Mouse (Mus musculus) T-helper 2 cell (primary cell): ENCODE results near the gene Arl8a.

Experiments
- in situ Hi-C: fragments of 300-600 bp; cut with MboI, MseI; formaldehyde crosslinking; loops from one replicate; pipeline ENCODE4 v1.15.1; 2025; ENCODE audit warnings: high pct_unique_total_duplicates

Gene Arl8a

GRCm38 (mm10) chr1:135132893-135133369, 13.7 kb upstream of the Arl8a start:
- in situ Hi-C loops: loop anchor here (5.0 to 10.0 kb wide), 2 partner anchors 684 to 1212 kb away; partner anchors contain the start of genes Camsap2 and Lad1

GRCm38 (mm10) chr1:135133678-135134435, 12.8 kb upstream of the Arl8a start:
- in situ Hi-C loops: loop anchor here (5.0 to 10.0 kb wide), 2 partner anchors 683 to 1211 kb away; partner anchors contain the start of genes Camsap2 and Lad1

- in situ Hi-C loops: loop anchor here (10.0 kb wide), 1 partner anchor 1210 kb away; the partner anchor contains the start of gene Camsap2
Observed at GRCm38 (mm10) chr1:135135111-135135787, 11.4 kb upstream of the Arl8a start.

DNA sequence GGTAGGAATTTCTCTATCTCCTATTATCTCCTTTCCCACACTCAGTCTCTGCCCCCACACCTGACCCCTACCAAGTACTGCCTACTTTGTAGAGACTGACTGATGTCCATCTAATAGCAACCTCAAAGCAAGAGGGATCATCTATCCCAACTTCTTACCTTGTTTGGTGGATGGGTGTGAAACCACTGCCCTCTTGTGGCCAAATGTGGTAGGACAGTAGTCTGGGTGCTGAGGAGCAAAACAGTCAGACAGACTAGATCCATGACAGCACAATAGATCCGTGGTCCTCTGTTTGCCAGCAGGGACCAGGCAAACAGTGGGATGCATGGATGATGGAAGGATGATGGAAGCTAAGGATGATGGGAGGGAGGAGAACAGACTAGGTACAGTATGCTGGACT, 10.1 kb upstream of the Arl8a start:
- in situ Hi-C loops: loop anchor here (10.0 kb wide), 1 partner anchor 1208 kb away; the partner anchor contains the start of gene Camsap2

- in situ Hi-C loops: loop anchor here (10.0 kb wide), 1 partner anchor 1205 kb away; the partner anchor contains the start of gene Camsap2
Observed at GRCm38 (mm10) chr1:135139906-135140305, 6.7 kb upstream of the Arl8a start.

DNA sequence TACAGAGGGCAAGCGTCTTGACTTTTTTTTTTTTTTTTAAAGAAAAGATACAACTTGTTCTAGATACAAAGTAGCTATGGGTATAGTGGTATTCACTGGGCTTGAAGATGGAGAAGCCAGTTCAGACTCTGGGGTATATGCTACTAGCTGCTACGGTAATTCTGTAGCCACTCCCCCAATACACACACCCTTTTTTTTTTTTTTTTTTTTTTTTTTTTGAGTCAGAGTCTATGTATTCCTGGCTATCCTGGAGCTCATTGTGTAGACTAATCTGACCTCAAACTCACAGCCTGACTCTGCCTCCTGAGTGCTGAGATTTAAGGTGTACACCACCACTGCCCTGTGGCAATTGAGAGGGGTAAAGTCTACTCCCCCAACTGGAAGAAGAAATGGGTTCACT, 4.2 kb upstream of the Arl8a start:
- in situ Hi-C loops: no loop called here

DNA sequence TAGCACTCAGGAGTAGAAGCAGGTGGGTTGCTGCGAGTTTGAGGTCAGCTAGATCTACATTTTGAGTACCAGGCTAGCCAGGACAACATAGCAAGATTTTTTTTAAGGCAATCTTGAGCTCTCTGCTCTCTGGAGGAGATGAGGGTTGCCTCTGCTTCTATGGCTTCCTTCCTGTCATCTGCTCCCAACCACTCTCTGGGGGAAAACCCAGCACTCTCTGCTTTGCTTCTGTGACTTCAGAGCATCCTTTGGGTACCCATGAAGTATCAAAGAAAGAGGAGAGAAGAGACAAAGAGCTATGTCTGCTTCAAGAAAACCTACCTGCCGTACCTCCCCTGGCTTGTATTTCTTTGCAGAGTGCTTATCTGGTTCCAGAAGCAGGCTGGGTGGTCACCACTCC, 2.7 kb upstream of the Arl8a start:
- in situ Hi-C loops: no loop called here

DNA sequence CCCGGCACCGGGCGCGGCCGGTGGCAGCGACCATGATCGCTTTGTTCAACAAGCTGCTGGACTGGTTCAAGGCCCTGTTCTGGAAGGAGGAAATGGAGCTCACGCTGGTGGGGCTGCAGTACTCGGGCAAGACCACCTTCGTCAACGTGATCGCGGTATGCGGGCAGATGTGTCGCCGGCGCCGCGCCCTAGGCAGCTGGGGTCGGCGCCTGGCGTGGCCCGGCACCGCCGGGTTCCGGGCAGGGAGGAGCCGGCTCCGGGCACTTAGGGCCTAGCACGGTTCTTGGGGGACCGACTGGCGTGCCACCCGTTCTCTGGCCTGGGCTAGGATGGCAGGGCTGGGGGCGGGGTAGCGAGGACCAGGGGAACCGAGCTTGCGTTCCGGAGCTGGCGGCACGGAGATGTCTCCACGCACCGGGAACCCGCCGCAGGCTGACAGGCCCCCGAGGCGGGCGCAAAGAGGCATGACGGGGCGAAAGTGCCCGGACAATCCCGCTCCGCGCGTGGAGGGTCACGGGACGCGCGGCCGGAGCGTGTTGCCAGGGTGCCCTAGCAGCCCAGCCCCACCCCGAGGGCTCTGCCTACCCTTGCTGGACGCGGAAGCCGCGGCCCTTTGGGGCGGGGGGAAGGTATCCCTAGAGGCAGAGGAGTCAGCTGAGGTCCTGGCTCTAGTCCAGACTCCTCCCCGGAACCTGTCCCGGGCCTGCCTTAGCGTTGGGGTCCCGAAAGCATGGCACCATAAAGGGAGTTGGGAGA, 500 bp downstream of the Arl8a start:
- in situ Hi-C loops: no loop called here

- in situ Hi-C loops: no loop called here
Observed at GRCm38 (mm10) chr1:135147702-135148058, 1.1 kb downstream of the Arl8a start.

DNA sequence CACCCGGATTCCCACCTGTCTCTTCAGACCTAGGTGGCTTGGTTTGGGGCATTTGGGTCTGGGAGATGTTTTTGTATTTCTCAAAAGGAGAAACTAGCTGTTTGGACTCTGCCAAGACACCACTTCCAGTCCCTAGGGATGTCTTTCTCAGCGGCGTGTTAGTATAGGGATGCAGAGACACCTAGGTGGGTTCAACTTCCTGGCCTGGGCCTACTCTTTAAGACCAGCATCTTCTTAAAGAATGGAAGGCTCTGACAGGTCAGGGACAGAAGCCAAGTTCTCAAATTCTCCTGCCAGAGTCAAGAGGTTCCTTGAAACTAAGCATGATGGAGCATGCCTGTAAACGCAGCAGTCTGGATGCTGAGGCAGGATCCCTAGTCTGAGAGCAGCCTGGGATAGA, 1.9 kb downstream of the Arl8a start:
- in situ Hi-C loops: no loop called here

DNA sequence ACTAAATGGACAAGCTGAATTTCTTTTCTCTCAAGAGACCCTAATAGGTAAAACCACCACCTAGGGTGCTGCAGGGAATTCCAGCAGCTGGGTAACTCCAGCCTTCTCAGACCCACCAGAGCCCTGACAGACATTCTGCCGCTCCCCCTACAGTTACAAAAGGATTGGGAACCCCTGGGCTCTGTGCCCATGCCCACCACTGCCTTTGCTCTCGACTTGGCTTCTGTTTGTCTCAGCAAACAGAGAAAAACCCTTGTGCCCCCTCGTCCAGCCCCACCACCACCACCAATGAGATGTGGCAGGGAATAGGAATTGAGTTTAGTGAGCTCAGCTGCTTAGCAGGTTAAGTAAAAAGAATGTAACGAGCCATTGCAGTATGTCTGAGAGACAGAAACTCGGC, 2.4 kb downstream of the Arl8a start:
- in situ Hi-C loops: no loop called here

DNA sequence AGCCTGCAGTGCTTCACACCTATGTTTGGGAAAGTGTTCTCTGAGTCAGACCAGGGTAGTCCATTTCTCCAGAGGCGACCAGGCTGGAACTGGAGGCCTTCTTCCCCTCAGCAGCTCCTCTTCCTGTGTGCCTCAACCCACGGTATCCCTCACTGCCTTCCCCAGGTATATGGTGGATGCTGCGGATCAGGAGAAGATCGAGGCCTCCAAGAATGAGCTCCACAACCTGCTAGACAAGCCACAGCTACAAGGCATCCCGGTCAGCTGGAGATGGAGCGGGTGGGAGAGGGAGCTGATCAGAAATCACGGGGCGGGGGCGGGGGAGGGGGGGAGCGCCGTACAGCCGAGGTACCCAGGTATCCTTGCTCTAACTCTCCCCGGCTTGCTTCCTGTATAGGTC, 7.4 kb downstream of the Arl8a start:
- in situ Hi-C loops: no loop called here

DNA sequence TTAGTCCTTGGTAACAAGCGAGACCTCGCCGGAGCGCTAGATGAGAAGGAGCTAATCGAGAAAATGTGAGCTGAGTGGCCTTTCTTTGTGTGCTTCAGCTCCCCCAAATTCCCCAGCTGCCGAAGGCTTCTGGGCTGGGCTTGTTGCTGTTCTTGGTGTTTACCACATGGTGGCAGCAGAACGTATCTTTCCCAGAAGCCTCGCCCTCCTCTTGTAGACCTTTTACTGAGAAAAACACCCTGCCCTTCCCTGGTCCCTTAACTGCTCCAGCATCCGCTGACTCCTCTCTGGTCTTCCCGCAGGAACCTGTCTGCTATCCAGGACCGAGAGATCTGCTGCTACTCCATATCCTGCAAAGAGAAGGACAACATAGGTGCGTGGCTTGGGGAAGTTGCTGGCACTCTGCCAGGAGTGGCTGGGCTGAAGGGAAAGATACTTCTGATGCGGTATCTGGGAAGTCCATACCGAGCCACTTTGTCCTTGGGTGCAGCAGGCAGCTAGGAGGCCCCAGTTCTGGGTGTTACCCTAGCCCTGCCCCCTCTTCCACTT, 7.9 kb downstream of the Arl8a start:
- in situ Hi-C loops: no loop called here

DNA sequence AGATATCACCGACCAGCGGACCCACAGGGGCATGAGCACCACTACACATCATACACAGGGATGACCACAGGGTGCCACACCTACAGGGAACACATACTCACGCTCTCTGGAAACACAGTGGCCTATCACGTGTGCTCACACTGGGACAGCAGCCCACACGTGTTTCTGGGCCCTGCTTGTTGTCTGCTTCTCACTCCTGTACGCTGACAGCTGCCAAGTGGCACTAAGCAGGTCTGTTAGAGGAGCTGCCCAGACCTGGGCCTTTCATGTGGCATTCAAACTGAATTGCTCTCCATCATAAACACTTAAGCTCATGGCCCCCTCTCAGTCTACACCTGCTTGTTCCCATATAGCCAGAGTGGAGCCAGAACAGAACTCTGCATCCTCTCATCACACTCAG, 9.7 kb downstream of the Arl8a start:
- in situ Hi-C loops: no loop called here

DNA sequence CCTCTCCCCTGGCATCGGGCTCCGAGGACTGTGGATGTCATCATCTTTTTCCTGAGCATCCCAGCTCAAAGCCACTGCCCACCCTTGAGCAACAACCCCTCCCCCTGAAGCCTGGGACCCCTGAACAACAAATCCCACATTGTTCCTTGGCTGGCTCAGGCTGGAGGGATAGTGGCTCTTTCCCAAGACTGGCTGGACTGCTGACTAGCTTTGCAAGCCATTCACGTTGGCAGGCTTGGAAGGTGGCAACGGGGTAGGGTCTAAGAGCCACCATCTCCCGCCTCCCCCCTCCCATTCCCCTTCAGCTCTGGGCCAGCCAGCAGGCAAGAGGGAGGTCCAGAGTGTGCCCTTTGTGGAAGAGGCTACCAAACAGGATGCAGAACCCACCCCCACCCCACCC, 12.0 kb downstream of the Arl8a start:
- in situ Hi-C loops: no loop called here

- in situ Hi-C loops: no loop called here
Observed at GRCm38 (mm10) chr1:135159074-135159473, 12.4 kb downstream of the Arl8a start.

GRCm38 (mm10) chr1:135159556-135160123, 13.0 kb downstream of the Arl8a start:
- in situ Hi-C loops: no loop called here

GRCm38 (mm10) chr1:135160411-135161050, 13.9 kb downstream of the Arl8a start:
- in situ Hi-C loops: no loop called here

DNA sequence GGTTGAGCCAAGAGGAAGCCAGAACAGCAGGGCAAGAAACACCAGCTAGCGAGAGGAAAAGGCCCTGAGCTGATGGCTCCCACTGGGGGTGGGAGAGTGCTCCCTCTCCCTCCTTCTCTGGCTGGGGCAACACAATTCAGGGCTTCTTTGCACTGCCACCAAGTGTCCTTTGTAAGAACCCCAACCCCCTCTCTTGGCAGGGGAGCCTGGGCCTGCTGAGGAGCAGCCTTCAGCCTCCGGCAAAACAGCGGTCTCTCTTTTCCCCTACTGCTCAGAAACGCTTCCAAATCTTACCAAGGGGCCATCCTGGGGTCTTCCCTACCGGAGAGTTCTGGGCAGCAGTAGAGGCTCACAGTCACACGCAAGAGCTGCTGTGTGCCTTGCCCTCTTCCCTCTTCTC, 16.1 kb downstream of the Arl8a start:
- in situ Hi-C loops: no loop called here

GRCm38 (mm10) chr1:135167435-135167834, 20.8 kb downstream of the Arl8a start, which contains the start of gene Gpr37l1:
TSS of gene Gpr37l1 (minus strand) at chr1:135167681.
- in situ Hi-C loops: no loop called here
